8 mouse cellular contexts compared by ENCODE assay signal in genomic region chr2:152081641-152082448, GRCm38 (mm10). TPM values are rescaled to one million over a fixed set of nuclear protein-coding genes. Genes with fewer than 3 reads are reported as not detected.
DNase-seq lines count a peak whose midpoint lies in the region; ATAC-seq and TF ChIP-seq lines count a peak whose summit lies in the region.

No protein-coding gene starts in this region.

- DNase-seq in A20 (ENCODE audit: low read depth, low spot score) = peak; percentile 64
- peak; percentile 93 for DNase-seq in adrenal gland, postnatal 14 days
- DNase-seq in embryonic facial prominence, embryonic 11.5 days (ENCODE audit: low spot score) = peak; percentile 88
- DNase-seq in heart, embryonic 10.5 days (ENCODE audit: low spot score) = peak; percentile 87
- peak; percentile 48 to 70 for DNase-seq in kidney, adult 8-10 months
- peak; percentile 85 for DNase-seq in neural tube, embryonic 11.5 days (ENCODE audit: low spot score)

- peak overlapping the region; percentile 40 for H3K4me3 ChIP-seq in embryonic facial prominence, embryonic 11.5 days (ENCODE audit: low read depth, low read length)
- H3K4me3 ChIP-seq in heart, embryonic 10.5 days = peak overlapping the region; percentile 57
- peak overlapping the region; percentile 17; the same call in 1 of the 2 replicates for H3K4me3 ChIP-seq in liver, embryonic 15.5 days (replicated peaks)
- H3K4me3 ChIP-seq in neural tube, embryonic 11.5 days (ENCODE audit: low read depth, low read length) = peak overlapping the region; percentile 71
- H3K4me3 ChIP-seq in testis, adult 2 months (ENCODE audit: control insufficient read depth, low read depth, low read length) = peak overlapping the region; percentile 59

- WGBS in embryonic facial prominence, embryonic 11.5 days = 1% methylated on average over 61 of the region's 81 CpGs
- under 1% methylated on average over 79 of the region's 81 CpGs for WGBS in heart, embryonic 10.5 days
- WGBS in liver, embryonic 15.5 days (ENCODE audit: insufficient replicate concordance) = 1% methylated on average over 68 of the region's 81 CpGs
- under 1% methylated on average over 65 of the region's 81 CpGs for WGBS in neural tube, embryonic 11.5 days

- peaks cover 8% of the 10 kb centered on the region for H3K4me1 ChIP-seq in embryonic facial prominence, embryonic 11.5 days (ENCODE audit: control insufficient read depth, insufficient read depth, low read length)
- H3K4me1 ChIP-seq in heart, embryonic 10.5 days = peaks cover 25% of the 10 kb centered on the region
- H3K4me1 ChIP-seq in liver, embryonic 15.5 days (replicated peaks) = peaks cover 5% of the 10 kb centered on the region
- peaks cover 11% of the 10 kb centered on the region for H3K4me1 ChIP-seq in neural tube, embryonic 11.5 days (ENCODE audit: control insufficient read depth, insufficient read depth, low read length)
- peaks cover 12% of the 10 kb centered on the region for H3K4me1 ChIP-seq in testis, adult 2 months (ENCODE audit: control insufficient read depth, insufficient read depth, low read length)

- TF ChIP-seq CTCF in testis, adult 2 months (IDR thresholded peaks at IDR 0.05; ENCODE audit: control insufficient read depth, insufficient read depth, insufficient replicate concordance, low read depth, low read length) = no peak

- H3K27me3 ChIP-seq in embryonic facial prominence, embryonic 11.5 days (ENCODE audit: control insufficient read depth, insufficient read depth, low read length) = peaks cover 36% of the 10 kb centered on the region
- H3K27me3 ChIP-seq in heart, embryonic 10.5 days (ENCODE audit: insufficient read depth, poor library complexity, severe bottlenecking) = peaks cover 96% of the 10 kb centered on the region
- H3K27me3 ChIP-seq in liver, embryonic 15.5 days = peaks cover 92% of the 10 kb centered on the region
- H3K27me3 ChIP-seq in neural tube, embryonic 11.5 days (ENCODE audit: control insufficient read depth, insufficient read depth, low read length) = peaks cover 6% of the 10 kb centered on the region; the same call in 1 of the 2 replicates
- no peaks in the 10 kb centered on the region for H3K27me3 ChIP-seq in testis, adult 2 months (ENCODE audit: control insufficient read depth, insufficient read depth, low read length)

- peak overlapping the region; percentile 51 for H3K9ac ChIP-seq in embryonic facial prominence, embryonic 11.5 days (replicated peaks; ENCODE audit: low read length)
- H3K9ac ChIP-seq in liver, embryonic 15.5 days = no peak overlapping the region
- peak overlapping the region; percentile 91 for H3K9ac ChIP-seq in neural tube, embryonic 11.5 days (ENCODE audit: low read length)

- peak overlapping the region; percentile 71 for H3K4me2 ChIP-seq in embryonic facial prominence, embryonic 11.5 days (ENCODE audit: low read depth, low read length)
- H3K4me2 ChIP-seq in liver, embryonic 15.5 days = peak overlapping the region; percentile 50
- peak overlapping the region; percentile 58 for H3K4me2 ChIP-seq in neural tube, embryonic 11.5 days (ENCODE audit: low read depth)

- peak; percentile 75 for ATAC-seq in embryonic facial prominence, embryonic 11.5 days (replicated peaks; ENCODE audit: insufficient number of reproducible peaks, low FRiP score, low TSS enrichment, low read depth)
- peak; percentile 64 for ATAC-seq in liver, embryonic 15.5 days (ENCODE audit: insufficient read depth)
- peak; percentile 81 for ATAC-seq in neural tube, embryonic 11.5 days (ENCODE audit: insufficient read depth, low FRiP score, low TSS enrichment)

- H3K36me3 ChIP-seq in embryonic facial prominence, embryonic 11.5 days (replicated peaks; ENCODE audit: control insufficient read depth, insufficient read depth, low read depth, low read length) = no peaks in the 10 kb centered on the region
- no peaks in the 10 kb centered on the region for H3K36me3 ChIP-seq in heart, embryonic 10.5 days
- no peaks in the 10 kb centered on the region for H3K36me3 ChIP-seq in liver, embryonic 15.5 days (replicated peaks)
- H3K36me3 ChIP-seq in neural tube, embryonic 11.5 days (ENCODE audit: control insufficient read depth, insufficient read depth, low read length) = no peaks in the 10 kb centered on the region; the same call in 1 of the 2 replicates
- no peaks in the 10 kb centered on the region for H3K36me3 ChIP-seq in testis, adult 2 months (ENCODE audit: control insufficient read depth, insufficient read depth, low read length)

- no peaks in the 10 kb centered on the region for H3K9me3 ChIP-seq in embryonic facial prominence, embryonic 11.5 days (replicated peaks; ENCODE audit: control insufficient read depth, low read length)
- no peaks in the 10 kb centered on the region for H3K9me3 ChIP-seq in heart, embryonic 10.5 days
- no peaks in the 10 kb centered on the region for H3K9me3 ChIP-seq in liver, embryonic 15.5 days (replicated peaks)
- no peaks in the 10 kb centered on the region for H3K9me3 ChIP-seq in neural tube, embryonic 11.5 days (ENCODE audit: control insufficient read depth, low read length)

- no peak for TF ChIP-seq POLR2A in testis, adult 2 months (IDR thresholded peaks at IDR 0.05; ENCODE audit: control insufficient read depth, low read depth, low read length)

- peak overlapping the region; percentile 59; the same call in 1 of the 2 replicates for H3K27ac ChIP-seq in embryonic facial prominence, embryonic 11.5 days (replicated peaks; ENCODE audit: low read depth, low read length)
- no peak overlapping the region for H3K27ac ChIP-seq in heart, embryonic 10.5 days
- no peak overlapping the region for H3K27ac ChIP-seq in liver, embryonic 15.5 days (replicated peaks)
- peak overlapping the region; percentile 97 for H3K27ac ChIP-seq in neural tube, embryonic 11.5 days (ENCODE audit: low read depth, low read length)
- H3K27ac ChIP-seq in testis, adult 2 months (ENCODE audit: control insufficient read depth, insufficient read depth, low read depth, low read length) = no peak overlapping the region

RNA-seq across cellular contexts. Expression of gene Scrt2, which starts 0.5 kb away (rescaled TPM):
- 0.30 and 0.33 TPM in 2 replicates for total RNA-seq in adrenal gland, postnatal 14 days (2021)
- polyA plus RNA-seq in embryonic facial prominence, embryonic 11.5 days (2014; fragmentation: Nextera tagmentation; extraction: Ambion mirVana) = 1.9 and 2.6 TPM in 2 replicates
- polyA plus RNA-seq in heart, embryonic 10.5 days (2016; fragmentation: Nextera tagmentation; extraction: Ambion mirVana) = not detected in 2 replicates
- not detected in 2 replicates for polyA plus RNA-seq in liver, embryonic 15.5 days (2015; fragmentation: Nextera tagmentation; extraction: Ambion mirVana)
- polyA plus RNA-seq in neural tube, embryonic 11.5 days (2014; fragmentation: Nextera tagmentation; extraction: Ambion mirVana) = 23.0 and 25.1 TPM in 2 replicates
- polyA plus RNA-seq in testis, adult 2 months (2012; rRNA removed) = 0.19 and 0.21 TPM in 2 replicates

RNA-seq across cellular contexts. Expression of gene Srxn1, which starts 23.5 kb away (rescaled TPM):
- total RNA-seq in adrenal gland, postnatal 14 days (2021) = 267 and 289 TPM in 2 replicates
- 10.0 and 10.6 TPM in 2 replicates for polyA plus RNA-seq in embryonic facial prominence, embryonic 11.5 days (2014; fragmentation: Nextera tagmentation; extraction: Ambion mirVana)
- 8.1 and 9.1 TPM in 2 replicates for polyA plus RNA-seq in heart, embryonic 10.5 days (2016; fragmentation: Nextera tagmentation; extraction: Ambion mirVana)
- 11.1 and 11.6 TPM in 2 replicates for polyA plus RNA-seq in liver, embryonic 15.5 days (2015; fragmentation: Nextera tagmentation; extraction: Ambion mirVana)
- 17.5 and 18.8 TPM in 2 replicates for polyA plus RNA-seq in neural tube, embryonic 11.5 days (2014; fragmentation: Nextera tagmentation; extraction: Ambion mirVana)
- polyA plus RNA-seq in testis, adult 2 months (2012; rRNA removed) = 131 and 135 TPM in 2 replicates

Comparison
In these comparisons a context has a peak if more than half of its experiments do, and no peak if none do; other contexts are left out.
1. H3K27ac ChIP-seq: peak in embryonic facial prominence, embryonic 11.5 days (single experiment) and neural tube, embryonic 11.5 days (single experiment); none in heart, embryonic 10.5 days (single experiment), liver, embryonic 15.5 days (single experiment) and testis, adult 2 months (single experiment).
2. H3K4me3 ChIP-seq: peak in every context shown above with its lines; median percentile 71 in neural tube, embryonic 11.5 days; 59 in testis, adult 2 months; 57 in heart, embryonic 10.5 days; 40 in embryonic facial prominence, embryonic 11.5 days; 17 in liver, embryonic 15.5 days.
3. Peak in every context shown above with its lines, with median percentiles within 50 percentile points of each other: DNase-seq, ATAC-seq and H3K4me2 ChIP-seq.